Mouse (Mus musculus) megakaryocyte progenitor cell, adult 5-6 weeks (primary cell): ENCODE measurements around the gene 1700092M07Rik. TPM values are rescaled to one million over a fixed set of nuclear protein-coding genes. Genes with fewer than 3 reads are reported as not detected.
A peak's percentile ranks its signal among the peaks of the same experiment; 100 is the strongest.

Experiments used
- ATAC-seq: replicated peaks from 2 replicates; pipeline ENCODE4 v1.8.0; 2016; ENCODE audit warnings: mild to moderate bottlenecking, moderate TSS enrichment, inconsistent platforms; ENCODE audit not compliant: poor library complexity
- total RNA-seq, 2 experiments: library from RNA; stranded (forward) in 1 of 2; stranded (reverse) in 1 of 2; fragments of 157-497, 149-512 nt in 1 of 2; fragments of 200-1000 nt in 1 of 2; gene quantifications; 2 replicates each; pipeline versions ENCODE4 v1.2.3 to v1.2.4; 2015 to 2017

1700092M07Rik gene
- total RNA-seq, 2 experiments from 2014 or later: 4.4 TPM; not detected in 1

DNA sequence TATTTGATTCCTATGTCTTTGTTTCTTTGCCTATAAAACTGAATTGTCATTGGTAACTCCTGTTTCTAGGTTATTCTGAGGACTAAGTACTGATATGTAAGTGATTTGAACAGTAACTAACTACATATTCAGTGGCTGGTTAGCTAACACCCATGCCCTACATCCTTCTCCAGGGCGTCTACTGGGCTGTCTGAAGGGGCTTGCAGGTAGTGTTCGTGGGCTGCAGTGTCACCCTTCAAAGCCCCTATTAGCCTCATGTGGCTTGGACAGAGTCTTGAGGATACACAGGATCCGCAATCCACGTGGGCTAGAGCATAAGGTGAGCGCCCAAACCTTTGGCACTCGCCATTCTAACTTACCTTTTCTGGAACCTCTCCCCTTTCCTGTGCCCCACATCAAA, 872 bp upstream of the 1700092M07Rik start:
- no peak for ATAC-seq

DNA sequence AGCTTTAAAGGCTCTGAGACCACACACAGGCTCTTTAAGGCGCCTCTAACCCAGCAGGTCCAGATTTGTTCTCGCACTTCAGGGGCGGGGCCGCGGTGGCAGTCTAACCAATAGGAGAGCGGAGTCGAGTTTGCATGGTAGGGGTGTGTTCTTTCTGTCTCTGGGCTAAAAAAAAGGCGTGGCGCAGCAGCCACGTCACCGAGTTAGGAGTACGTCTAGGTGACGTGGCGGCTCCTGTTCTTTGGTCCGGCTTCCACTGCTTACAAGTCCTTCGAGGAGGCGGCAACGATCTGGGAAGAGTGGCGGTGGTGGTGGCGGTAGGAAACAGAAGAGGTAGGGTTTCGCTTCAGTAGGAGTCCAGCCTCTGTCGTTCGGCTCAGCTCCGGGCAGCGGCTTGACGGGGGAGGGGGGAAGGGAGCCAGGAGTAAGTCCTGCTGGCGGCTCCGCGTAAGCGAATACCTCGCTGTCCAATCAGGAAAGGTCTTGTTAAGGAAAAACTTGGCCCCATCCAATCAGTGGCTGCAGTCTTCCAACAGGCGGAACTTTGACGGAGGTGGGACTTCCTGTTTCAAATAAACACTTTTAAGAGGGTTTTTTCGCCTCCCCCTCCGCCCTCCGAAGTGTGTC, 838 bp downstream of the 1700092M07Rik start, which contains the start of gene Stx5a:
TSS of gene Stx5a (plus strand) at position 171 of the 627 bp plus-strand sequence.
- ATAC-seq: peak; percentile 94

DNA sequence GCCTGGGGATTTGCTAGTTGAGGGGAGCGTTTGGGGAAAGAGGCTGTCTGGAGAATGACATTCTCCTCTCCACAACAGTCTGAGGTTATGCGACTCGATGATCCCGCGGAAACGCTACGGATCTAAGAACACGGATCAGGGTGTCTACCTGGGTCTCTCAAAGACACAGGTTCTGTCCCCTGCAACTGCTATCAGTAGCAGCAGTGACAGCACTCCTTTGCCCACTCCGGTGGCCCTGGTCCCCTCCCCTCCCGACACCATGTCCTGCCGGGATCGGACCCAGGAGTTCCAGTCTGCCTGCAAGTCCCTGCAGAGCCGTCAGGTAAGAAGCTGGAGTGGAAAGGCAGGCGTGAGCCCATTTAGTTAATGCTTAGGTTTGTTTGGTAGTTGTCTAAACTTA, 1.7 kb downstream of the 1700092M07Rik start:
- peak; percentile 0; the same call in 1 of the 2 replicates for ATAC-seq

DNA sequence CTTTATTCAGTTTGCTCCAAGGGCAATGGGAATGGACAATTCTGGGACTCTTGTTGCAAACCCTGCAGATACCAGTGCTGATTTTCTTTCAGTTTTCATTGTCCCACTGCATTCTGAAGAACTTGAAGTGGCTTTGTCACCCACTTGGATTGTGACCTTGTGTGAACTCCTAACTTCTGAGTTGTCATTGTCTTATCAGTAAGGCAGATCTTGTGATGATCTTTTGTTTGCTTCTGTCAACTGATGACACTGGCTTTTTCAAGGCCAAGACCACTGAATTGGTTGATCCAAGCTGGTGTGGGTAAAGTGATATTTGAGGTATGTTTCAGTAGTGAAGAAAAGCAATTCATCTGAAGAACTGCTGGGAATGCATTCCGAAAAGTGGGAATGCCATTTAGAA, 4.9 kb downstream of the 1700092M07Rik start:
- no peak for ATAC-seq

DNA sequence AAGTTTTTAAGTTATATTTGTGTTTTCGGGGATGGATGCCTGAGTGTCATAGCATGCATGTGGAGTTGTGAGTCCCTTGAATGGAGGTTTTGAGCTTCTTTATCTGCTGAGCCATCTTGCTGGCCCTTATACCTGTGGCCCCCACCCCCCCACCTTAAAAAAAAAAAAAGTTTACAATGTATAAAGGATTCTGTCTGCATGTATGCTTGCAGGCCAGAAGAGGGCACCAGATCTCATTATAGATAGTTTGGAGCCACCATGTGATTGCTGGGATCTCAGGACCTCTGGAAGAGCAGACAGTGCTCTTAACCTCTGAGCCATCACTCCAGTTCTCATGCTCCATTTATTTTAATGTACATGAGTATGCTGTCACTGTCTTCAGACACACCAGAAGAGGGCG, 6.8 kb downstream of the 1700092M07Rik start:
- ATAC-seq: peak; percentile 44

DNA sequence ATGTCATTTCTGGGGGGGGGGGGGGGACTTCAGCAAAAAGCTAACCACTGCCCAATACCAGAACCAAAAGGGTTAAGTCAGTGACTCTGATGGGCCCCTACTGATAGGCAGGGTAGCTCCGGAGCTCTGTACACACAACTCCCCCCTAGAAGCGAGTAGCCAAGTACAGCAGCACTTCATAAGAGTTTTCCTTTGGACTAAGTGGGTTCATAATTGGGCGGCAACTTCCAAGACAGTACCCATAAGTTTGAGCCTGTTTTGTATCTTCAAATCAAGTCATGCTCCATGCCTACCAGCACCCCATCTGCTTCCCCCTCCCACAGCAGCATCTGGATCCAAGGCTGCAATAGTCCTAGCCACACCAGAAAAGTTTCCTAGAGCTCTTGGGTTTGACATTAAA, 15.1 kb downstream of the 1700092M07Rik start:
- no peak for ATAC-seq

DNA sequence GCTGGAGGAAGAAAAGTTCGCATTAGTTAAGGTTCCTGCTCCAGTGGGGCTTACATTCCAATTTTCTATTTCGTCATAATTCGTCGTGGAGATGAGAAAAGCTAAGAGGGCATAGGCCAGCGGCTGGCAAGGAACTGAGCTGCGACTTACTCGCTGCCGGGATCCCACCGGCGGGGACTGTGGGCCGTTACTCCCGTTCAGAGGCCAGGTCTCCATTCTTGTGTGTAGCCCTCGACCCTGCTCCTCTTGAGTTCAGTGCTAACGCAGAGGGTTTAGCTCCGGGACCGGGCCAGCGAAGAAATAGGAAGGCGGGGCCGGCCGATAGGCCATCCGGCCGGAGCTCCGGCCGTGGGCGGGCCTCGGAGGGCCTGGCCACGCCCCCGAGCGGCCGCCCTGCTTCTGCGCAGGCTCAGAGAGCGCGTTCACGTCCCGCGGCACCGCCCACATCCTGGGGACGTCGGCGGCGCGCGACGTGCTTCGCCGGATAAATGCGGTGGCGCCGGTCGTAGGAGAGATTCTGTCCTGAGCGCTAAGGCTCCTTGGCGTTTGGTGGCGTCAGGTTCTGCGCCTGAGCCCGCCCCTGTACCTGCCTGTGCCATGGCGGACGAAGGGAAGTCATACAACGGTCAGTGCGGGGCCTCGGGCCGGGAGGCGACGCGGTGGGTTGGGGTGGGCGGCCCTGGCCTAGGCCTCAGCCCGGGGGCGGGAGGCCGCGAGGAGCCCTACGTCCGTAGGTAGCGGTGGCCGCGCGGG, 16.3 kb downstream of the 1700092M07Rik start, which contains the start of gene Nxf1:
TSS of gene Nxf1 (plus strand) at position 439 of the 753 bp plus-strand sequence.
- ATAC-seq: peak; percentile 92

DNA sequence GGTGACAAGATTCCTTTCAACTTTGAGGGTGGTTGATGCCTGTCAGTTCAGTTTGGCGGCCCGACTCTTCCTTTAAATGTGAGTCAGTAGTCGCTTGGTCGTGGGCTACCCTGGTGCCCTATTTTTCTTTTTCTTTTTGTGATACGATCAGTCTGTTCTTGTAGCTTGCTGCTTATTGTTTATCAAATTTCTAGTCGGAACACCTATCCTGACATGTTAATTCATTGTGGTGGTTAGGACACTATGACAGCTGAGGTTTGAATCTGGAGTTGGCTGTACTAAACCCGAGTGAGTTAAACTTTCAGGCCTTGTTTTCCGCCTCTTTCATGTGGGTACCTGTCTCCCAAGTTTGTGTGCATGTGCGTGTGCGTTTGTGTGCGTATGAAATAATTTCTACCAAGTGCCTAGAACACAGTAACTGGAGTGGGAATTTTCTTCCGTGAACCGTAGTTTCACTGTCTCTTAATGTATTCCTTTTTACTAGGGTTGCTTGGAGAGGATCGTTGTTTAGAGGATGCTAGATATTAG, 17.0 kb downstream of the 1700092M07Rik start:
- no peak for ATAC-seq

DNA sequence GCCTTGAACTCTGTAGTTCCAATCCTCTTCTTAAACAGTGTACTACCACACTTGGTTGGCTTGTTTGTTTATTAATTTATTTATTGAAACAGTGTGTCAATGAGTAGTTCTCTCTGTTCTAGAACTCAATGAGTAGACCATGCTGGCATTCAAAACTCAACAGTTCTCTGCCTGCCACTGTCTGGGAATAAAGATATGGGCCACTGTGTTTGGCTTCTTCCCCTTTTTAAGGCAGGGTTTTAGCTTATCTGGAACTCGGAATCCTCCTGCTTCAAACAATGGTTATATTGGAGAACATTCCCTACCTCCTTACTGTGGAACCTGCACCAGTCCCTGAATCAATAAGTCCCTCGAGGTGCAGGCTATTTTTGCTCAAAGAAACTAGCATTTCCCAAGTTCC, 18.4 kb downstream of the 1700092M07Rik start:
- ATAC-seq: no peak

DNA sequence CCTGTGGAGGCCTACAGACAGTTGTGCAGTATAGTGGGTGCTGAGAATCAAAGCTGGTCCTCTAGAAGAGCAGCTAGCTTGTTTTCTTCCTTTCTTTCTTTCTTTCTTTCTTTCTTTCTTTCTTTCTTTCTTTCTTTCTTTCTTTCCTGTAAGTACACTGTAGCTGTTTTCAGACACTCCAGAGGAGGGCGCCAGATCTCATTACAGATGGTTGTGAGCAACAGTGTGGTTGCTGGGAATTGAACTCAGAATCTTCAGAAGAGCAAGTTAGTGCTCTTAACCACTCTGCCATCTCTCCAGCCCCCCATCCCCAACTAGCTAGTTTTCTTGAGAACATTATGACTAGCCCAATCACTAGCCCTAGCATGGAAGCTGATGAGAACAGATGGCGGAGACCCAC, 20.2 kb downstream of the 1700092M07Rik start:
- ATAC-seq: no peak

DNA sequence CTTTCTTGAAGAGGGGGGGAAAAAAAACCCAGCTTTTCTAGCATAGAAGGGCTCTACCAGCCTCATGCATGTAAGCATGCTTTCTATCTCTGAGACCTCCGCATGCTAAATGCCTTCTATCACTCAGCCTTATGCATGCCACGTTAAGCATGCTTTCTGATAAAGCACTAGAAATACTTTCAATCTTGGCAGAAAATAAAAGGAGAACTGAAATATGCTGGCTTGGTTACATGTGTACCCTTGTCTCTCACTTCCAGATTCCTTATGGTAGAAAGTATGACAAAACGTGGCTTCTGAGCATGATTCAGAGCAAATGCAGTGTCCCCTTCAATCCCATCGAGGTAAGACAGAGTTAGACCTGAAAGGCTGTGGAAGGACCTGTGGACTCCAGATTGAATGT, 22.8 kb downstream of the 1700092M07Rik start:
- ATAC-seq: no peak

DNA sequence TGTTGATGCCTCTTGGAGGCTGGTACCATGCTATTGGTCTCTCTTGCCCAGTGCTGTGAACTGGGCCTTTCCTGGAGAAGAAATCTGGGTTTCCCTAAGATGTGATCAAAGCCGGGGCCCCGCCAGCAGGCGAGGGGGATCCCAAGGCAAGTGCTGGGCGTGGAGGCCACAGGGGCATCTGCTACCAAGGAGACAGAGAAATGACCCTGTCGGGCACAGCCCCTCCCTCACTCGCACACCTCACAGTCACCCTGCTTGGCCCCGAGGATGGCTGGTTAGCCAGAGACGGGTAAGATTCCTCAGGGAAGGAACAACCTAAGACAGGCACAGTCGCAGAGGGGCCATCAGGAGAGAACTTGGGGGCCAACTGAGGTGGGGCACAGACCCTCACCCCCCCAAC, 25.0 kb downstream of the 1700092M07Rik start:
- ATAC-seq: no peak

DNA sequence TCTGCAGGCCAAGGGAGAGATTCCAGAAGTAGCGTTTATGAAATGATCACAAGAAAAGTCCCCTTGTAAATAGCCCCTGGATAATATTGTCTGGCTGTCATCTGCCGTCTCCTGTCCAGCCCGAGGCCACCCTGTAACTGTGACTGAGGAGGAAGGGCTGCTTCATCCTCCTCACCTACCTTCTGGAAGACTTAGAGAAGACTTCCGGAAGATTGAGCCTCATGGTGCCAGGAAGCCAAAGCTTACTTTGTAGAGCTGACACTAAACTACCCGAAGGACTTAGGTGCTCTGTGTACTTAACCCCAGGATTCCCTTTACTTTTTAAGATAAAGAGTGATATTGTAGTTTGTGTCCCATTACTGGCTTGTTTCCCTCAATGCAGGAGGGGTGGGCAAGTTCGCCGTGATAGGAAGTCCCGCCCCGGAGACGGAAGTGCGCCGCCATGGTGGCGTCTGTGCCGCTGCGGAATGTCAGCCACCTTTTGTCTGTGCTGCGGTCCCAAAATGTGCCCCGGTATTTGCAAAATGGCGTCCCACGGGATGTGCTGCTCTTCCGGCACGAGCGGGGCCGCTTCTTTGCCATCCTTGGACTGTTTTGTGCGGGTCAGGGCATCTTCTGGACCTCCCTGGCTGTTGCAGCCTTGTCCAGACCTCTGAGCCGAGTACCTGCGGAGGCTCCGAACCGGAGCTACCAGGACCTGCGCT, 30.2 kb downstream of the 1700092M07Rik start, which contains the start of gene Tmem223:
TSS of gene Tmem223 (plus strand) at position 430 of the 704 bp plus-strand sequence.
- ATAC-seq: peak; percentile 69

DNA sequence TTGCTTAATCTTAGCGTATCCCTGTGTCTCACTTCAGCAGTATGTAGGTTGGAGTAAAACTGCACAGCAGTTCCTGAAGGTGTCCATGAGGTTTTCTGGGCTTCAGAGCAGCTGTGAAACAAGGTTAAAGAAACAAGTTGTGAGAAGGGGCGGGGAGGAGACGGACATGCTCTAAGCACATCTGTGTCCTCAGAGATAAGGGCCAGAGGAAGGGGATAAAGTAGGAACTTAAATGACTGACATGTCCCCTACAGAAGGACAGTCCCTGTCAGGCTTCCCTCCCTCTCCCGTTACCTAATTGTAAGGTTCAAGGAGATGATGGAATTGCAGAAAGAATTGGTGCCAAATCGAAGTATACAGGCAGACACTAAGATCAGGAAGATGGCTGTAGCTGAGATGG, 32.5 kb downstream of the 1700092M07Rik start:
- ATAC-seq: 0 out of 2 replicates have a peak, but pooled peaks have one; percentile 6

DNA sequence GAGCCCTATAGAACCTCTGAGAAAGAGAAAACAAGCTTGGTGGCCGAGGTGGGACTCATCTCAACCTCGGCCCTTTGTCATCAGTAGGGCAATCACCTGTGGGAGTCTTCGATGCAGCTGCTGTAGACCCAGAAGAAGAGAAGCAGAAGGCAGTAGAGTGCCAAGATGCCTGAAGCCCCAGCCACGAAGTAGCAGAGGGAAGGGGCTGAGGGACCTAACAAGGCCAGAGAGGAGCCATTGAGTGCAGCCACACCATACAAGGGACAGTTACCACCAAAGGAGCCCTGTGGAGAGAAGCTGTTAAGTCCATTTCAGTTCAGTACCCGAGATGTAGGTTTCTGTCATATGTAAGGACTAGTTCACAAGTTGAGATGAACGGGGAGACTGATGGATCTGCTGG, 32.9 kb downstream of the 1700092M07Rik start:
- ATAC-seq: no peak

DNA sequence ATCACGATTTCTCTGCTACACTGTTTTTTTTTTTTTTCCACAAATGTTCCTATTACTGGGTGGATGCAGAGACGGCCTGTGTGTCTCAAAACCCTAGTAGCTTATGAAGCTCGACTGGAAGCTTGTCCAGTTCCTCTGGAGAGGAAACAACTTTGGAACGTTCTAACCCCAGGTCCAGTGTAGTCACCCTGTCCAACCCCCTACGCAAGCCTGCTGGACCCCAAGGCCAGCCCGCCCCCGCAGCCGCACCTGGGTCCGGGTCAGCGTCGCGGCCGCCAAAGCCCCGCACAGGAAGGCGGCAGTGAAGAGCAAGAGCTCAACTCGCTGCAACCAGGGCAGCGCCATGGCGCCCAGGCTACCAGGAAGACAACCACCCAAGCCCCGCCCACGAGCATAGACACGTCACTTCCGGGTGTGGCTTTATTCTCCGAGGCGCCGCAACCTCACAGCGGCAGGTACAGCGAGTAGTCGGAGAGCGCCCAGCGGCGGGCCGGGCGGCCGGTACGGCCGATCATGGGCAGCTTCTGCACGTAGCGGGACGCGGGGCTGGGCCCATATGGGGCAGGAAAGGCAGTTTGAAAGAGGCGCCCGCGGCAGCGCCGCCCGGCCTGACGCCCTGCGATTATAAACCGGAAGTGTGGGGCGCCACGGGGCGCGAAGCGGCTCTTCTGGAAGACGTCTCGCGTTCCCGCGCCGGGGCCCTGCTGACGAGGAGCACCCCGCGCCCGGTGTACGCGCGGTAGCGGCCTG, 33.7 kb downstream of the 1700092M07Rik start, which contains the start of gene Tmem179b:
TSS of gene Tmem179b (minus strand) at position 382 of the 750 bp plus-strand sequence.
- ATAC-seq: peak; percentile 84

DNA sequence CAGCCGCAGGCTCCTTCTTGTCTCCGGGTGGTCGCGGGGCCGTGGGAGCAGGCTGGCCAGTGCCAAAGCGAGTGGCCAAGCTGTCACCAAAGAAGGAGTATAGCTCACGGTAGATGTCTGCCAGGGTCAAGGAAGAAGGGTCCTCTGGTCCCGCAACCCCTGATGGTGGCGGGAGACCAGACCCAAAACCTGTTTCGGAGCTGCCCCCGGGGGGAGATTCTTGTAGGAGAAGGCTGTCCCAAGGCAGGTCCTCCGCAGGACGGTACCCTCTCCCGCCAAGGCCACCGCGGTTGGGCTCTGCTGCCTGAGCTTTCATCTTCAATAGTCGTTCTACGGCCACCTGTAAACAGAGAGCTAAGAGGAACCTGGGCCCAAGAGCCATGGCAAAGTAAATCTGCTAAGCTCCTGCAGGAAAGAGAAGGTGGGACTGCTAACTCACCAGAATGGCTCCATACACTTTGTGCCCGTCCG, 34.5 kb downstream of the 1700092M07Rik start:
- ATAC-seq: no peak

DNA sequence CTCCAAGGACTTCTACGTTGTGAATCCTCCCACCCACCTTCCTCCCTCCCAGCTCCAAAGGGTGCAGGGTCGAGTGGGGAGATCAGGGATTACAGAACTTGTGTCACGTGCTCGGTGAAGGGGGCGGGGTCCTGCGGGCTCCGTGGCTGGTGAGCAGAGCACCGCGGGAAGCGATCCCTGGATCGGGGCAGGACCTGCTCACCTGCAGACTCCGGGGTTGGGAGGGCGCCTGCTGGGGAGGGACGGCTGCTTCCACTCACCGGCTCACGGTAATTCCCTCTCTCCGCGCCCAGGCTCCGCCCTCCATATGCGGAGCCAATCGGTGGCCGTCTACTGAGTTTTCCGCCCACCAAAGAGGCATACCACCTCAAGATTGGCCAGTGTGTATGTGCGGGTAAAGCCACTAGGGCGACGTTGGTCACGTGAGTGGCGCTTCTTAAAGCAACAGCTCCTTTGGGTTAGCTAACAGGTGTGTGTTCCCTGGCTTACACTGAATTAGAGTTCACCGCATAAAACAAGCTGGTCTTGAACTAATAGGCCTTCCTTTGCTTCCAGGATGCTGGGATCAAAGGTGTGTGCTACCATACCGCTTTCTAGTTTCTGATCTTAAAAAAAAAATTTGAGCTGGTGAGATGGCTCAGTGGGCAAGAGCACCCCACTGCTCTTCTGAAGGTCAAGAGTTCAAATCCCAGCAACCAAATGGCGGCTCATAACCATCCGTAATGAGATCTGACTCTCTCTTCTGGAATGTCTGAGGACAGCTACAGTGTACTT, 45.7 kb downstream of the 1700092M07Rik start, which contains the start of gene Taf6l:
TSS of gene Taf6l (minus strand) at position 410 of the 774 bp plus-strand sequence.
- ATAC-seq: peak; percentile 99

DNA sequence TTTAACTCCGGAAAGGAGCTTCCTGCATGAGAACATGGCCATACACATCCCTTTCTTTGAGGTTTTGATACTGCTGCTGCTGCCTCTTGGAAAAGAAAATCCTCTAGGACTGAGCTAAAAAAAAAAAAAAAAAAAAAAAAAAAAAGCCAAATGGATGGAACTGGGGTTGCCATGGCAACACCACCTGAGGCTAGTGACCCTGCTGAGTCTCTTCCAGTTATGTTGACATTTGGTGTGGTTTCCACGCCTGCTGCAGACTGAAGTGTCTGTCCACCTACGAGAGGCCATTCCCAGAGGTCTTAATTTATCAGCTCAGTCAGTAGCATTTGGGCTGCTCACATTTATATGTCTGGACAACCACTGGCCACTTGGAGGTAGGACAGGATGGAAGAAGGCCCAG, 48.0 kb downstream of the 1700092M07Rik start:
- no peak for ATAC-seq
